24 mouse cellular contexts compared by ENCODE assay signal in the genomic region with DNA sequence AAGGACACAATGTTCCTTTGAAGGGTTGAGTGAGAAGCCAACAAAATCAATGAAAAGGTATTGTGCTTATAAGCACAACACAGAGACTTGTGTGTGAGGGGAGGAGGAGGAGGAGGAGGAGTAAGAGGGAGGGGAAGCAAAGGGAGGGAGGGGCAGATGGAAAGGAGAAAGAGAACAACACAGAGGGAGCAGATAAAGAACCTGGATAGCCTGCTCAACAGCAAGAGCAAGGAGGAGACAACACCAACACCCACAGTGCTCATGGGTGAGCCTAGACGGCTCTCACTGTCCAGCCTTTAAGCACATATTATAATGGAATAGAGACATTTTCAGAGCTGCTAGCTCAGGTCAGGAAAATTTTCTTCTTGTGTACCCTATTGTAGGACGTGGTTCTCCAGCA. TPM values are rescaled to one million over a fixed set of nuclear protein-coding genes. Genes with fewer than 3 reads are reported as not detected.
DNase-seq lines count a peak whose midpoint lies in the region; ATAC-seq and TF ChIP-seq lines count a peak whose summit lies in the region.
"Had no signal": no experiment of that assay in that cellular context is flagged by ENCODE, and none has a peak within 500 bp of the region (broad histone marks: within the 10 kb centered on the region; RNA-seq: fewer than 3 reads in every experiment).

No protein-coding gene starts in this region.

- no peak overlapping the region for H3K4me3 ChIP-seq in liver, embryonic 12.5 days
- no peak overlapping the region for H3K4me3 ChIP-seq in liver, postnatal 0 days (ENCODE audit: low read depth, low read length)
- H3K4me3 ChIP-seq in liver, embryonic 13.5 days (replicated peaks) = no peak overlapping the region
- H3K4me3 ChIP-seq in liver, embryonic 16.5 days (ENCODE audit: low read depth, low read length) = no peak overlapping the region
- H3K4me3 ChIP-seq: gastrocnemius, adult 2 months; heart, embryonic 12.5 days; heart, embryonic 15.5 days; hindbrain, embryonic 15.5 days had no signal

- peaks cover 10% of the 10 kb centered on the region for H3K4me1 ChIP-seq in liver, embryonic 12.5 days
- H3K4me1 ChIP-seq in liver, postnatal 0 days (ENCODE audit: insufficient read depth) = no peaks in the 10 kb centered on the region
- H3K4me1 ChIP-seq in liver, embryonic 13.5 days (replicated peaks) = peaks cover 9% of the 10 kb centered on the region
- no peaks in the 10 kb centered on the region for H3K4me1 ChIP-seq in liver, embryonic 16.5 days (ENCODE audit: control insufficient read depth, low read depth, low read length)

- no peak overlapping the region for H3K4me2 ChIP-seq in liver, embryonic 12.5 days
- H3K4me2 ChIP-seq in liver, postnatal 0 days (ENCODE audit: low read depth, low read length) = no peak overlapping the region
- H3K4me2 ChIP-seq in liver, embryonic 13.5 days = no peak overlapping the region
- H3K4me2 ChIP-seq in liver, embryonic 16.5 days (ENCODE audit: low read depth, low read length) = no peak overlapping the region
- H3K4me2 ChIP-seq: heart, embryonic 12.5 days; heart, embryonic 15.5 days; hindbrain, embryonic 15.5 days had no signal

- peak; percentile 80 for ATAC-seq in liver, embryonic 12.5 days
- ATAC-seq in liver, postnatal 0 days = no peak
- peak; percentile 79 for ATAC-seq in liver, embryonic 13.5 days (ENCODE audit: low read depth)
- peak; percentile 43; the same call in 1 of the 2 replicates for ATAC-seq in liver, embryonic 16.5 days (ENCODE audit: low read depth)
- ATAC-seq: activated CD4-positive, CD25-positive, alpha-beta regulatory T cell, adult 4 months; CD4-positive, CD25-positive, alpha-beta regulatory T cell, adult 4 months; forebrain, embryonic 14.5 days; forebrain, postnatal 0 days had no signal

- H3K9ac ChIP-seq in liver, embryonic 12.5 days = no peak overlapping the region
- no peak overlapping the region for H3K9ac ChIP-seq in liver, postnatal 0 days (replicated peaks)
- no peak overlapping the region for H3K9ac ChIP-seq in liver, embryonic 13.5 days
- no peak overlapping the region for H3K9ac ChIP-seq in liver, embryonic 16.5 days (ENCODE audit: low read depth, low read length)
- H3K9ac ChIP-seq: forebrain, postnatal 0 days; heart, embryonic 12.5 days; heart, embryonic 15.5 days; hindbrain, embryonic 15.5 days had no signal

- no peaks in the 10 kb centered on the region for H3K9me3 ChIP-seq in liver, embryonic 12.5 days (replicated peaks)
- no peaks in the 10 kb centered on the region for H3K9me3 ChIP-seq in liver, postnatal 0 days (ENCODE audit: low read length)
- no peaks in the 10 kb centered on the region for H3K9me3 ChIP-seq in liver, embryonic 13.5 days (replicated peaks)
- no peaks in the 10 kb centered on the region for H3K9me3 ChIP-seq in liver, embryonic 16.5 days (replicated peaks; ENCODE audit: control insufficient read depth, low read length)
- H3K9me3 ChIP-seq: heart, embryonic 12.5 days; heart, embryonic 15.5 days; hindbrain, embryonic 15.5 days had no signal

- WGBS in liver, embryonic 12.5 days (ENCODE audit: insufficient replicate concordance) = 50% methylated on average over 2 of the region's 2 CpGs
- 67% methylated on average over 2 of the region's 2 CpGs for WGBS in liver, postnatal 0 days (ENCODE audit: insufficient replicate concordance)
- WGBS in liver, embryonic 13.5 days (ENCODE audit: insufficient replicate concordance) = 44% methylated on average over 2 of the region's 2 CpGs
- WGBS in liver, embryonic 16.5 days (ENCODE audit: insufficient replicate concordance) = 44% methylated on average over 2 of the region's 2 CpGs

- DNase-seq in liver, postnatal 0 days = no peak
- no peak for DNase-seq in liver, embryonic 13.5 days
- no peak for DNase-seq in spleen, postnatal 14 days (ENCODE audit: low spot score in 2 of 2)
- no peak for DNase-seq in left cerebral cortex, postnatal 10 days (ENCODE audit: extremely low spot score in 1 of 2, low spot score in 2 of 2)
- DNase-seq: adrenal gland, postnatal 10 days; adrenal gland, postnatal 36 days; cerebellum, adult 18-20 months; cerebellum, adult 9-10 months; forebrain, postnatal 0 days; gastrocnemius, adult 2 months; gastrocnemius, postnatal 14 days; heart, adult 18-20 months; heart, postnatal 10 days; heart, postnatal 36 days had no signal

- no peaks in the 10 kb centered on the region for H3K27me3 ChIP-seq in liver, embryonic 12.5 days (replicated peaks)
- H3K27me3 ChIP-seq in liver, postnatal 0 days (ENCODE audit: insufficient read depth, low read length) = no peaks in the 10 kb centered on the region
- no peaks in the 10 kb centered on the region for H3K27me3 ChIP-seq in liver, embryonic 13.5 days
- H3K27me3 ChIP-seq in liver, embryonic 16.5 days (ENCODE audit: control insufficient read depth, insufficient read depth, low read depth, low read length) = no peaks in the 10 kb centered on the region
- H3K27me3 ChIP-seq: heart, embryonic 12.5 days; heart, embryonic 15.5 days; hindbrain, embryonic 15.5 days had no signal

- TF ChIP-seq EP300 in liver, postnatal 0 days (IDR thresholded peaks at IDR 0.05; ENCODE audit: low read depth) = no peak

- intact Hi-C loops in left cerebral cortex, postnatal 10 days (cut with DNase I) = no loop called here

- no peak for TF ChIP-seq CTCF in liver, postnatal 0 days (IDR thresholded peaks at IDR 0.05; ENCODE audit: low read depth)

- H3K36me3 ChIP-seq in liver, embryonic 12.5 days = peaks cover 11% of the 10 kb centered on the region
- H3K36me3 ChIP-seq in liver, postnatal 0 days (replicated peaks; ENCODE audit: insufficient read depth, low read length) = peaks cover 8% of the 10 kb centered on the region; the same call in 1 of the 2 replicates
- peaks cover 12% of the 10 kb centered on the region for H3K36me3 ChIP-seq in liver, embryonic 13.5 days
- H3K36me3 ChIP-seq in liver, embryonic 16.5 days (ENCODE audit: control insufficient read depth, insufficient read depth) = 0 out of 2 replicates have a peak, but pooled peaks cover 2% of the 10 kb centered on the region

- H3K27ac ChIP-seq in liver, embryonic 12.5 days = no peak overlapping the region
- no peak overlapping the region for H3K27ac ChIP-seq in liver, postnatal 0 days (ENCODE audit: low read depth)
- H3K27ac ChIP-seq in liver, embryonic 13.5 days = no peak overlapping the region
- no peak overlapping the region for H3K27ac ChIP-seq in liver, embryonic 16.5 days (ENCODE audit: low read length)
- H3K27ac ChIP-seq: gastrocnemius, adult 2 months; heart, embryonic 15.5 days; hindbrain, embryonic 15.5 days had no signal

RNA-seq across cellular contexts. Expression of gene AL731706.1, which starts 18.1 kb away (rescaled TPM):
- polyA plus RNA-seq in liver, embryonic 12.5 days (2016; fragmentation: Nextera tagmentation; extraction: Ambion mirVana) = 14.0 and 17.1 TPM in 2 replicates
- polyA plus RNA-seq in liver, postnatal 0 days (2015; fragmentation: Nextera tagmentation; extraction: Ambion mirVana) = 22.2 and 24.4 TPM in 2 replicates
- polyA plus RNA-seq in liver, embryonic 13.5 days (2015; fragmentation: Nextera tagmentation; extraction: Ambion mirVana) = 15.1 and 15.5 TPM in 2 replicates
- 13.9 TPM in 2 replicates for polyA plus RNA-seq in liver, embryonic 16.5 days (2015; fragmentation: Nextera tagmentation; extraction: Ambion mirVana)
- 10 to 100 TPM; 11.2 to 18.2 TPM for total RNA-seq in left cerebral cortex, postnatal 10 days (2021)

RNA-seq across cellular contexts. Expression of gene Mkks, which starts 18.1 kb away (rescaled TPM):
- polyA plus RNA-seq in liver, embryonic 12.5 days (2016; fragmentation: Nextera tagmentation; extraction: Ambion mirVana) = 6.9 and 7.1 TPM in 2 replicates
- polyA plus RNA-seq in liver, postnatal 0 days (2015; fragmentation: Nextera tagmentation; extraction: Ambion mirVana) = 5.0 and 6.5 TPM in 2 replicates
- polyA plus RNA-seq in liver, embryonic 13.5 days (2015; fragmentation: Nextera tagmentation; extraction: Ambion mirVana) = 6.9 and 11.6 TPM in 2 replicates
- 4.0 and 5.0 TPM in 2 replicates for polyA plus RNA-seq in liver, embryonic 16.5 days (2015; fragmentation: Nextera tagmentation; extraction: Ambion mirVana)
- 10 to 100 TPM; 25.1 to 28.8 TPM for total RNA-seq in left cerebral cortex, postnatal 10 days (2021)

RNA-seq across cellular contexts. Expression of gene Slx4ip, which starts 18.3 kb away (rescaled TPM):
- 3.3 and 3.5 TPM in 2 replicates for polyA plus RNA-seq in liver, embryonic 12.5 days (2016; fragmentation: Nextera tagmentation; extraction: Ambion mirVana)
- 1.1 and 1.7 TPM in 2 replicates for polyA plus RNA-seq in liver, postnatal 0 days (2015; fragmentation: Nextera tagmentation; extraction: Ambion mirVana)
- polyA plus RNA-seq in liver, embryonic 13.5 days (2015; fragmentation: Nextera tagmentation; extraction: Ambion mirVana) = 2.7 and 2.8 TPM in 2 replicates
- 2.3 and 2.7 TPM in 2 replicates for polyA plus RNA-seq in liver, embryonic 16.5 days (2015; fragmentation: Nextera tagmentation; extraction: Ambion mirVana)
- 10 to 100 TPM in 1 of 2 experiments, 1 to 10 TPM in 1; 9.6 to 10.4 TPM for total RNA-seq in left cerebral cortex, postnatal 10 days (2021)

RNA-seq across cellular contexts. Expression of gene AL731706.2, which starts 23.8 kb away (rescaled TPM):
- polyA plus RNA-seq in liver, embryonic 12.5 days (2016; fragmentation: Nextera tagmentation; extraction: Ambion mirVana) = 12.0 and 19.6 TPM in 2 replicates
- polyA plus RNA-seq in liver, postnatal 0 days (2015; fragmentation: Nextera tagmentation; extraction: Ambion mirVana) = 23.8 and 24.4 TPM in 2 replicates
- 14.7 and 18.1 TPM in 2 replicates for polyA plus RNA-seq in liver, embryonic 13.5 days (2015; fragmentation: Nextera tagmentation; extraction: Ambion mirVana)
- 14.6 and 16.3 TPM in 2 replicates for polyA plus RNA-seq in liver, embryonic 16.5 days (2015; fragmentation: Nextera tagmentation; extraction: Ambion mirVana)
- 10 to 100 TPM in 1 of 2 experiments, 1 to 10 TPM in 1; 9.6 to 25.8 TPM for total RNA-seq in left cerebral cortex, postnatal 10 days (2021)
- total RNA-seq: forebrain, postnatal 0 days had no signal
- polyA plus RNA-seq: frontal cortex, adult 2 months; gonadal fat pad, adult 2 months had no signal
